Mouse (Mus musculus) spleen, postnatal 14 days (tissue): ENCODE results near the gene Lamtor3.
"Not testable (repeated sequence)": the region's sequence is repeated elsewhere in the genome, so short reads cannot be mapped to it uniquely, and the experiment has no call there.

Experiments used
- DNase-seq, 2 experiments: peaks; one replicate each; pipeline ENCODE4 v3.0.0; 2021 to 2022; ENCODE audit warnings: low spot score in 2 of 2

The Lamtor3 gene

DNA sequence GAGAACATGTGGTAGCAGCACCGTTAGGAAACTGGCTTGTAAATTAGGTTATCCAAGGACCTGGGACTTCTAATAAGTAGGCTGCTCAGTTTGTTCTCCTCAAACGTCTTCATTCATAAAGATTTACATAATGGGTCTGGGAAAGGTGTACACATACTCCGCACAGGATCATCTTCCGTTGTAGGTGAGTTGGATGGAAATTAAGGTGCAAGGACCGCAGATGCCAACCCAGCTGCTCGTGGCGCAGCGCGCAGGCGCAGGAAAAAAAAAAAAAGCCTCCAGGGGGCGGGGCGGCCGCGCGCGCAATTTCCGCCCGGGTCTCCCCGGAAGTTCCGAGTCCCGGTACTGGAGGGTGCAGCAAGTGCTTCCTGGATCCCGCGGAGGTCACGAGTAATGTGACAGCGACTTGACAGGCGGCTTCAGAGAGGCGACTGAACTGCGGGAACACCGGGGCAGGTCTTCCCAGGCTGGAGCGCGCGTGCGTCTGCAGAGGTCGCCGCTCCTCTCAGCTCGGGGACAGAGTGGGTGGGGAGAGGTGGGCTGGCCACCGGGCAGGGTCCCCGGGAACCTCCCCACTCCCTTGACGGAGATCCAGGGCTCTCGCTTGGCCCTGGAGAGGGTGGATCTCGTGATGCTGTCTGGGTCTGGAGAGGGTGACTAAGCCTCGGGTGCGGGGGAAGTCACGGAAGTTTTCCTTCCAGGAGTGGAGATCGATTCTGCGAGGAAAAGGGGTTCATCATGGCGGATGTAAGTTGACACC lies at the start of gene Lamtor3:
TSS of gene Lamtor3 (plus strand) at position 335 of the 760 bp plus-strand sequence.
- peak; percentile 77 to 82 for DNase-seq

DNA sequence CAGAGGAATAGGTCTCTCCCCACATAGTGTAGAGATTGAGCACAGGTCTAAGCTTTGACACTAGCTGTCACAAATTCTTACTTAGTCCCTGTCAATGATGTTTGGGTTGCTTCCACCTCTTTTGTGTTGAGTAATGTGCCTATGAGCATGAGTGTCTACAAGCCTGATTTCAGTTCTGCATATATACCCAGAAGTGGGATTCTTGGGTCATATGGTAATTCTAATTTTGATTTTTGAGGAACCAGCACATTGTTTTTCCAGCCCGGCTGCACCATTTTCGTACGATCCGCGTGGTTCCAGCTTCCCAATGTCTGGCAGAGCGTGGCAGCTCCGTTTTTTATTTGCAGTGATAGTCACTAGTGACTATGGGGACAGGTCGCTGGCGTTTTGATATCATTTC lies 48.9 kb upstream of the Lamtor3 start:
- DNase-seq: no peak

DNA sequence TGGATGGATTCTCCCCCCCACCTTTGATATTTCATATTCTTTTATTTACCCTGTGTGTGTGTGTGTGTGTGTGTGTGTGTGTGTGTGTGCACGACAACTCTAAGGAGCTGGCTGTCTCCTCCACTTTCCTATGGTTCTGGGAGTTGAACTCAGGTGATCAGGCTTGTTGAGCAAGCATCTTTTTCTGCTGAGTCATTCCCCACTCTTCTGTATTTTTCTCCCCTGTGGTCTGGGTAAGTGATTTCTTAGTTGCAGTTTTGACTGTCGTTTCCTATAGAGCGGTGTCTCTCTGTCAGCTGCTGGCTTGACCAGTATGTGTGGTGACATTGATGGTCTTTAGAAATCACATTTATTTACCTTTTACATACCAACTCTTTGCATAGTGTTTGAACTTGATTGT lies 39.0 kb upstream of the Lamtor3 start:
- DNase-seq: no peak

DNA sequence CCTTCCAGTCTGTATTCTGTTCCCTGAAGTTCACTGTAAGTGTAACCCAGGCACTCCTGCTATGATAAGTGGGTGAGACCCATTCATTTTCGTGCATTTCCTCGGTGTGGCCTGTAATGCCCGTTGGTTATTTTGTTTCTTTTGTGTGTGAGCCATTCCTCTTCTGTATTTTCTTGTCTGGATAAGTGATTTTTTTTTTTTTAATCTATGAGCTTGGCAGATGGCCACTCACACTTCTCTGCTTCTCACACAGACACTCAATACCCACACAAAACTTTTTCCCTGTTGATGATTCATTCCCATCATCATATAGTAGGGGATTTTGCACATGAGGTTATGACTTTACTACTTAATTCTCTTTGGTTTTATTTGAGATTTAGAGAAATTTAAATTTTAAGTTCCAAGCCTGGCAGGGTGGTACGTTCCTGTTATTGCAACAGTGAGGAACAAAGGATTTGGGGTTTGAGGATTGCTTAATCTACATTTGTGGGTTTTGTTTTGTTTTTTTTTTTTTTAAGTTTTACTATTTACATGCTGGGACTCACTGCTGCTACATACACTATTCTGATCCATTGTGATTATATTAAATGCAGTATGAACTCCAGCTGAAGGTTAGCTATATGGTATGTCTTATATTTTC lies 38.1 kb upstream of the Lamtor3 start:
- no peak for DNase-seq

DNA sequence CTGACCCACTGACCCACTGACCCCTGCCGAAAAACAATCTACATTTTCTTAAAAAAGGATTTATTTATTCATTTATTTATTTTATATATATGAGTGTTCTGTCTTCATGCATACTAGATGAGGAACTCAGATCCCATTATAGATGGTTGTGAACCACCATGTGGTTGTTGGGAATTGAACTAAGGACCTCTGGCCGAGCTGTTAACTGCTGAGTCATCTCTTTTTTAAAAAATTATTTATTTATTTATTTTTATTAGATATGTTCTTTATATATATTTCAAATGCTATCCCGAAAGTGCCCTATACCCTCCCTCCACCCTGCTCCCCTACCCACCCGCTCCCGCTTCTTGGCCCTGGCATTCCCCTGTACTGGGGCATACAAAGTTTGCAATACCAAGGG lies 37.2 kb upstream of the Lamtor3 start:
- DNase-seq: no peak

DNA sequence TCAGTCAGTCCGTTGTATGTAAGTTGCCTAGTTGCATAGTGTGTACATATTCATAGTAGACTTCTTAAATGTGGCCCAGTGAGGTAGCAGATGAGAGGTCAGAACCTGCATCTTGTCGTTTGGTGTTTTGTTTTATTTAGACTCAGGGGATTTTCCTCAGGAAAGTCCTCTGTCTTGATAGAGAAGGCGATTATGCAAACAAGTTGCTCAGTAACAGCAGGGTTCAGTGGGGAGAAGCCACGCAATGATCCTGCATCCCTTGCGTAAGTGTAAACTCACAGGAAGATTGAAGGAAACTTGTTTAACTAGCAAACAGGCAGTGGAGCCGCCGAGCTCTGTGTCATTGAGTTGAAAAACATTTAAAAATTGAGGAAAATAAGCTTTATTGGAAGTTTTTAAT lies 30.3 kb upstream of the Lamtor3 start:
- DNase-seq: no peak

DNA sequence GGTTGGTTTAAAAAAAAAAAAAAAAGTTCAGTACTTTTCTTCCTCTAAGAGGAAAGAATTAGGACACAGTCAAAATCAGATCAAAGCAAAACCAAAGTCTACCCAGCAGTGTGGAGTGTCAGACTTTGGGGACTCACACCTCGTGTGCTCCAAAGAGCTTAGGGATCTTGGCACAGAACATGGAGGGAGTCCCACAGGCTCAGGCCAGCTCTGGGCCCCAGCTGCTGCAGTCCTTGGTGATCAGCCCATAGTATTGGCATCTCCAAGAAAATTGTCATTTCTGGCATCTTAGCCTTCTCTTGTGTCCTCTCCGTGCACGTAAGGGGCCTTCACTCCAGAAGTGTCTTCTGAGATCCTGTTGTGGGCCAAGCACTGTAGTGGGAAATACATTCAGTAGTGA lies 27.2 kb upstream of the Lamtor3 start:
- no peak for DNase-seq

DNA sequence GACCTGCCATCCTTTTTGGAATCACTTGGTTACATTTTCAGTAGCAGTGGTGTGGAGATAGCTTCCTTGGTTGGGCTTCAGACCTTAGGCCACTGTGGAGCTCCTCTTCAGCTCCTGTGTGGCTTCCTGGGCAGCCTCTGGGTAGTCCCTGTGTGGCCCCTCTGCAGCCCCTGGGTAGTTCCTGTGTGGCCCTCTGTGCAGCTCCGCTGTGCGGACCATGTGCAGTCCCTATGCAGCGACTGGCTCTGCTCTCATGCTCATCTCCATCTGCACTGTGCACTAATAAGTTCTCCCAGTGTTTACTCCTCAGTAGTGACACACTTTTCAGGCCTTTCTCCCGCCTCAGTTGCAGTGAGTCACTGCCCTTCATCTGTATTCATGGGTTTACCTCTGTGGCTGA lies 26.2 kb upstream of the Lamtor3 start:
- DNase-seq: no peak

DNA sequence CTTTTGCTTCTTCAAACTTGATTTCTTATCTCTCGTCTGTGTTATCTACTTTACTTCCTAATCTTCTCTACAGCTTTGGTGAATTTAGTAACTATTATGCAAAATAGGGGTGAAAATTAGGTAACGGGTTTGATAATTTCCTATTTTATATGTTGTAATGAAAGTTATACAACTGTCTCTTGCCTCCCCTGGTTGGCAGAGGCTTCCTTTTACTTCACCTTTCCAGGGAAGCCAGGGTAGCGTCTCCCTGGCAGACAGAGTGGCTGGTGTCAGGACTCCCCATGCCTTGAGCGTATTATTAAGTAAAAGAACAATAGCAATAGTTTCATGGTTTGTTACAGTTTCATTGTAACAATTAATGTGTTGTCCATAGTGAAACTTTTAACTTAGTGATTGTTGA lies 24.5 kb upstream of the Lamtor3 start:
- no peak for DNase-seq

DNA sequence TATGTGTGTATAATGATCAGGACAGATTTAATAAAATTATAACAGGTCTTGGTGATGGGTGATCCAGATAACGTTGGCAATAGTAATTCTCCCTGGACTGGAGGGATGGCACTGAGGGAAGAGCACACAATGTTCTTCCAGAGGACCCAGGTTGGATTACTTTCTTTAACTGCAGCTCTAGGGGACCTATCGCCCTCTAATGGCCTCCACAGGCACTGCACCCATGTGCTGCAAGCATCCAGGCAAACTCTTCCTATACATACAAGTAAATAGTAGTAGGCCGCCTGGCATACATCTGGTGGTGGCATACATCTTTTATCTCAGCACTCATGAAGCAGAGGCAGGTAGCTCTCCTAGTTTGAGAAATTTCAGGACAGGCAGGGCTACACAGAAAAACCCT lies 23.1 kb upstream of the Lamtor3 start:
- no peak for DNase-seq

DNA sequence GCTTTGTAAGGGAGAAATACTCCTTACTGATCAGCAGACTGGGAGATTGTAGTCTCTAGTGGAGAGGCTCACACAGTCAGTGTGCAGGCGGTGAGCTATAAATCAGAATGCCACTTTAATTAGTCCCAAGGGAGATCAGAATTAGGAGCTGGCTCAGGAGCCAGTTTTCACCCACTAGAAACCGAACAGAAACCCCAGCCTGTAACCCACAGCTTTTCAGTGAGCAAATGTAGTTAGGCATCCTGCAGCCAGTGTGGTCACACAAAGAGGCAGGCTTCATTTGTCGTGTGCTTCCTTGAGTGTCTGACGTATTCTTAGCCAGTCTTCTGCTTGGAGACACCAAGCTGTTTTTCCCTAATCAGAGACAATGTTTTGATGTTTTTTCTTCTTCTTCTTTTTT lies 21.9 kb upstream of the Lamtor3 start:
- no peak for DNase-seq

DNA sequence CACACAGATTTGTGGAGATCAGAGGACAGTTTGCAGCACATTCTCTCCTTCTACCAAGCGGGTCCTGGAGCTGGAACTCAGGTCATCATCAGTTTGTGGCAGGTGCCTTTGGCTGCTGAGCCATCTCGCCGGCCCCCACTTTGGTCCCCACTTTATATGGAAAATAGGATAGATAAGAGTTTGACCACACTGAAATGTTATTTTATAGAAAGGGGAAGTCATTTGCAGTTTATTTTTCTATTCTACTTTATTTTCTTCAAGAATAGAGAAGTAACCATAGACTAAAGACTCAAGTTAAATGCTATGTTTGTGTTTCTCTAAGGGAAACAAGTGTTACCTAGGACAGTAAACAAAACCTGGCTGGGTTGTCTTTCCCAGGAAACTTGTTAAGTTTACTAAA lies 21.4 kb upstream of the Lamtor3 start:
- no peak for DNase-seq

DNA sequence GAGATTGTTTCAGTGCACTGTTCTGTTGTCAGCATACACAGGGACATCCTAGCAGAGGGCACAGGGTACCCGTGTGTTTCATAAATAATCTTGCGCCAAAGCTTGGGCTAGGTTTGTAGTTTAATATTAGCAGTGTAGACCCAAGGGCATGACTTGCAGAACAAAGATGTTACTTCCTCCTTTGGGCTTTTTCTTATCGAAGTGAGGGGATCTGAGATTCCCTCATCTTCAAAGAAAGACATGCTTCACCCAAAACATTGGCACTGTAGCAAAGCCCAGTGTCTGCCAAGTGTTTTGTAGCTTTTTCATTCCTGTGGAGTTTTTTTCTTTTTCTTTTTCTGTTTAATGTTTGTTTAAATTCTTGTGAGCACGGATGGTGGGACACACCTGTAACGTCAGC lies 20.6 kb upstream of the Lamtor3 start:
- no peak for DNase-seq

DNA sequence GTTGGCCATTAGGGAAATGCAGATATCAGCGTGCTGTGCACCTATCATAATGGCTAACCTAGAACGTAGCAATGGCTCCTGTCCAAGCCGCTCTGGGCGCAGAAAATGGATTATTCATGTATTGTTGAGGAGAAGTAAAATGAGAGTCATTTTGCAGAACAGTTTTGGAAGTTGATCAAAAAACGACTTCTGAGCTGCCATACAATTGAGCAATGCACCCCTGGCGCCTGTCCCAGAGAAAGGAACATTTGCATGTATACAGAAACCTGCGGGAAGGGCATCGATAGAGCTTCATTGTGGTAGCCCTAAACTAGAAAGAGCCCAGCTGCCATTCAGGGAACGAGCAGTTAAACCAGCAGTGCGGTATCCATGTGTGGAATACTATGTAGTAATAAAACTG lies 18.2 kb upstream of the Lamtor3 start:
- no peak for DNase-seq

DNA sequence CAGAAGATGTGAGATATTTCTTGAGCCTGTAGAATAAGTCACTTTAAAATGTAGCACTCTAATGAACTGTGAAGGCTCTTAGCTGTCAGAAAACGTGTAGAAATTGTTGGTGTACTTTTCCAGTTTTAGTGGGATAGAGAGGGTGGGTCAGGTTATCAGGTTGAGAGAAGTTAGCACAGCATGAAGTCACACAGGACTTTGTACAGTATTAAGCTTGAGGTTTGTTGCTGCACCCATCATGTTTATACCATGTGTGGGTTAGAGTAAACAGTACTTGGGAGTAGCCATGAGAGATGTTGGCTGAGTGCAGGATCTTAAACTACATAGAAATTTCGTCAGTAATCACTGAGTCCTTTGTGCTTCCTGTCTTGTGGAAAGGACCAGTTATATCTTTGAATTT lies 5.2 kb upstream of the Lamtor3 start:
- DNase-seq: no peak

DNA sequence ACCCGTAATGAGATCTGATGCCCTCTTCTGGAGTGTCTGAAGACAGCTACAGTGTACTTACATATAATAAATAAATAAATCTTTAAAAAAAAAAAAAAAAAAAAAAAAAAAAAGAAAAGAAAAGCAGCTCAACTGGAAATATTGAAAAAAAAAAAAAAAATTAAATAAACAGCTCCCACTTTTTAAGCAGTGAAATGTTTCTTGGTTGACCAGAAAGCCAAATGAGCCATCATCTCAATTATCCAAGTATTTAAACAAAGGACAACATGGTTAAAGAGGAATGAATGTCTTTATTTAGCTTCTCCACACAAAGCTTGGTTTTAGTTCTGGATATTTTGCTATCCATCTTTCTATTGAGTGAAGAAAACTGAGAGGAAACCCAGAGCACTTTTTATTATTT lies 3.7 kb upstream of the Lamtor3 start:
- not testable (repeated sequence) for DNase-seq

DNA sequence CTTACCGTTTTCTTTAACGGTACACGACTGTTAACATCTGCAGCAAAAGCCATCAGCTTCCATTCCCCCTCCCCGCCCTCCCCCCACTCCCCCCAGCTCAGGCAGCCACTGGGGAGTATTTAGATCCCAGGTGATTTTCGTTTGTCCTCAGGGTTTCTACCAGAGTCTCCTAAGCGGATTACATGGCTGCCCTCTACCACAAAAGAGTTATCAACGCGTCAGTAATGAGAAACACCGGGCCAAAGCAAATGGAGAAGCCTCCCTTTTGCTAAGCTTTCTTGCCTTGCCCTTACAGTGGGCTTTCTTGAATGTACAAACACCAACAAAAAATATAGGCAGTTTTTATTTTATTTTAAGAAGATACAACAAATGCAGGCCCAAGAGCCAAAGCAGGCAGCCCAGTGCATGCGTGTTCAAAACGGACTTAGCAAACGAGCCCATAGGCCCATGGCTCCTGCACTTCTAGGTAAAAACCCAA lies 573 bp upstream of the Lamtor3 start:
- no peak for DNase-seq

DNA sequence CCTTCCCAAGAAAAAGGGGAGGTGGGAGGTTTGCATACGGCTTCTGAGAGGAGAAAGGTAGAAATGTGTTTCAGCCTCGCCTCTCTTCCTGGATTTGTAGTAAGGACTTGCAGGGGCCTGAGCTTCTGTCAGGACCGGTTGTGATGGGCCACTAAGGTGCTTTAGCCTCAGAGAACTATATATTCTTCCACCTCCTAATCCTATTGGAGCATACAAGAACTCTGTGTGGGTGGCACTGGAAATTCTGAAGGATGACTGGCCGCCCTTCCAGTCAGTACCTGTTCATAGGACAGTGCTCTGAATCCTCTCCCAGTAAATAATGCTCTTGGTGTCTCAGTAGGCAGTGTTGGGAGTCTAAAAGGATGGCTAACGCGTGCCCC lies 616 bp downstream of the Lamtor3 start:
- DNase-seq: no peak

DNA sequence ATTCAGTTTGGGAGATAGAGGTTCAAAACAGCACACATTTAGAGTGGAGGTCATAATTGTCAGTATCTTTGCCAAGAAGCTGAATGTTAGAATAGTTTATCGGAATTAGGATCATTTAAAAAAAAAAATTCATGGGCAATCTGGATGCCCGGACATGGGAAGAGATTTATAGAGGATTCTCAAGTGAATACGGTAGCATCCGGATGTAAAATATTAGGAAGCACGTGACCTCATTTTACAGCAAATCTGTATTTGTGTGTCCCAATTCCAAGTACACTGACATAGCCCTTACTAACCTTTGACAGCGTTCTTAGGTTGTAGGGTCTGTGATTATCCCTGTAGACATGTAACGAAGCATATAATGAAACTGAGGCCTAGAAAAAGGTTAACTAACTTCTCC lies 1.1 kb downstream of the Lamtor3 start:
- no peak for DNase-seq

DNA sequence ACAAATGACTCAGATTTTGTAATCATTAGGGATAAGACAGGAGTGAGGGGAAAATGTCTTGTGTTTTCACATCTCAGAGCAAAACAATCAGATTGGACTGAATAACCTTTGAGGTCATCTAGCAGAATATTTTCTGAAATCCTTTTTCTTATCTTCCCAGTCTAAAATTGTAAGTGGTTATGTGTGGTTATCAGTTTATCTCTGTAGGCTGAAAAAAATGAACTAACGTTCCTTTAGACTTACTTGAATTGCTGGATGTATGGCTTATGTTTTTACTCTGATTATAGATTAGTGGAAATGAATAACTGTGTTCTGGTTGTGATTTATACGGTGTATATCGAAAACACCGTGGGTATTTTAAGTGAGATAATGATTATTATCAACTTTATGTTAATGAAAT lies 2.3 kb downstream of the Lamtor3 start:
- no peak for DNase-seq

DNA sequence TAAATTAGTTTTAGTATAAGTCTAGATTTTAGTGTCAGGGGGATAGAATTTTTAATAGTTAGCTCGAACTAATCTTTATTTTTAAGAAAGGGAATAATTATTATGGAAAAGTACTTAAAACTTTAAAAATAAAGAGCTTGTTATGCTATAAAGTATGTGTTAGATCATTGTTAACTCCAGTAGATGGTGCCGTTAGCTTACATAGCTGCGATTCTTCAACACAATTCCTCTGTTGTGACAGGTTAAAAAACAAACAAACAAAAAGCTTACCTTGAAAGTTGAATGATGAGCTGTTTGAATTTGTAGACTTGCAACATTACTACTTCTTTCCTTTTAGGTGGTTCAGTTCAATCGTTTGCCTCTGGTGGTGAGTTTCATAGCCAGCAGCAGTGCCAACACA lies 8.7 kb downstream of the Lamtor3 start:
- no peak for DNase-seq

DNA sequence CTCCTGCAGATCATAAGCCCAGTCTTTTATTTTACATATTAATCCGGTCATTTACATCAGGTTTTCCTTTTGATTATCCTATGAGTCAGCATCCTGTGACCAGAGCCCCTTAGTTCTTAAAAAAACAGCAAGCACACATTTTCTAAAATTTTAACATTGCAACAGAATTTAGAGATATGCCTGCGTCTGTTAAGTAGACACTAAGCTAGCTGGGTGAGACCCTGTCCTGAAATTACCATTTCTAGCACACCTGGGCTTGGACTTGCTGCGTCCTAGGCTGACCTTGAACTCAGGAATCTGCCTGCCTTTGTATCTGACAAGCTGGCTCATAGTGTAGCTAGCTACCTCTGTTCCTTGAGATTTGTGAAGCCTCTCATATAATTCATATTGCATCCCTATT lies 11.6 kb downstream of the Lamtor3 start:
- no peak for DNase-seq

DNA sequence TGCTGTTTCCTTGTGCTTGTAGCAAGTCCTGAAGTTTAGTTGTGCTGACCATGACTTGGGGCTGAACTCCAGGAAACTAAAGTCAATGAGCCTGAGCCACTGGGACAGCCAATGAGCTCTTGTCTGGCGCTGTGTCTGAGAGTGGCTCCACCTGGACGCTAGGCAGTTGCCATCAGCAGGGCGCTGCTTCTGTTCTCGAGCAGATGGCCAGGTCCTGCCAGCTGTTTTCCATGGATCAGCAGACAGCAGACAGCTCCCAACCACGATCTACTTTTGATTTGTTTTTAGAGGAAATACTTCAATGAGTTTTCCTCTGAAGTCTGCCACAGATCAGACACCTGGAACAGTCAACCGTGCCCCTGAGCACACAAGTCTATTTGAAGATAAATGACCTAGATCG lies 14.4 kb downstream of the Lamtor3 start:
- DNase-seq: no peak

DNA sequence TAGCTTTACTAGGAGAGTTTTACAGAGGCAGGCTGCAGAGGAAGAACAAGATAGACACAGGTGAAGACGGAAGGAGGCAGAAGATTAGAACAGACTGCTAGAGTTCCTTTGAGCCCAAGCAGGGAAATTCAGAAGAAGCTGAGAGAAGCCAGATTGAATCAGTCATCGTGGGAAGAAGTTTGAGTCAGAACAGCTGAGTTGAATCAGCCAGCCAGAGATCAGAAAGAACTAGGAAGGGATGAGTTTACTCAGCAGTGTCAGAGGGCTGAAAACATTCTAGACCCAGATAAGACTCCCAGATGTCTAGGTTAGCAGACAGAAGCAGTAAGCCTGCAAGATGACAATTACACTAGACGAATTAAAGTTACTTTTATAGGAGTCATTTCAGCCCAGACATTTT lies 15.7 kb downstream of the Lamtor3 start:
- no peak for DNase-seq
